Mouse (Mus musculus) thymus, adult 2 months (tissue): ENCODE results near the gene Creld1.

Source experiments
- CTCF ChIP-seq: fragments of 200-500 bp; IDR thresholded peaks from 2 replicates; pipeline ENCODE4 v1.5.1; 2012; ENCODE audit warnings: mild to moderate bottlenecking, control low read depth, low read length, moderate library complexity, borderline replicate concordance; ENCODE audit not compliant: control insufficient read depth, poor library complexity, insufficient read depth; ENCODE audit errors: extremely low read depth
- POLR2A ChIP-seq: fragments of 200-500 bp; IDR thresholded peaks from 2 replicates; pipeline ENCODE4 v1.6.1; 2012; ENCODE audit warnings: mild to moderate bottlenecking, low read length, control low read depth, moderate library complexity; ENCODE audit not compliant: control insufficient read depth, poor library complexity, insufficient read depth; ENCODE audit errors: extremely low read depth

- no peak for TF ChIP-seq CTCF
- no peak for TF ChIP-seq POLR2A
Measured at GRCm38 (mm10) chr6:113517434-113518080, 34.5 kb downstream of the Creld1 start.
